Mouse (Mus musculus) left cerebral cortex, adult 2 months (tissue): ENCODE measurements at regions not wholly inside any gene's neighbourhood (a gene's known extent, or its start where the extent isn't known, plus 50 kb on each side); places are given as distances from the start of the nearest gene placed in this dataset.

Source experiments
- DNase-seq, 2 experiments: peaks; one replicate each; pipeline ENCODE4 v3.0.0; 2021 to 2022; ENCODE audit warnings: low spot score in 2 of 2, mixed read lengths in 1 of 2; ENCODE audit errors: extremely low spot score in 1 of 2
- H3K27ac ChIP-seq: fragments of 200-600 bp; 2 replicates; pipeline ENCODE4 v1.8.1; 2022
- H3K4me3 ChIP-seq: fragments of 200-600 bp; 2 replicates; pipeline ENCODE4 v1.8.1; 2022
- CTCF ChIP-seq: fragments of 200-600 bp; IDR thresholded peaks from 2 replicates; pipeline ENCODE4 v1.8.1; 2022; ENCODE audit warnings: antibody characterized with exemption, mild to moderate bottlenecking, moderate library complexity
- intact Hi-C: fragments of 180-260 bp; cut with DNase I; formaldehyde crosslinking; loops from one replicate; pipeline ENCODE4 v1.15.1; 2025

GRCm38 (mm10) chr6:93150531-93150930, 207.2 kb upstream of the Adamts9 start:
- no peak for TF ChIP-seq CTCF
- H3K4me3 ChIP-seq: no peak overlapping the region
- no peak overlapping the region for H3K27ac ChIP-seq
- intact Hi-C loops: no loop called here
- DNase-seq: no peak

GRCm38 (mm10) chr6:93149956-93150355, 206.7 kb upstream of the Adamts9 start:
- intact Hi-C loops: no loop called here
- Histone ChIP-seq H3K4me3 (no peak overlapping the region), H3K27ac (no peak overlapping the region)
- DNase-seq: no peak
- no peak for TF ChIP-seq CTCF

- intact Hi-C loops: no loop called here
- DNase-seq: no peak
- no peak for TF ChIP-seq CTCF
- no peak overlapping the region for H3K4me3 ChIP-seq
- H3K27ac ChIP-seq: no peak overlapping the region
Measured at GRCm38 (mm10) chr6:93140331-93140731, 197.0 kb upstream of the Adamts9 start.

- DNase-seq: no peak
- no peak for TF ChIP-seq CTCF
- intact Hi-C loops: no loop called here
Measured at GRCm38 (mm10) chr6:93133940-93134339, 190.6 kb upstream of the Adamts9 start.

GRCm38 (mm10) chr6:93130946-93131685, 187.8 kb upstream of the Adamts9 start:
- no peak for DNase-seq
- TF ChIP-seq CTCF: no peak
- no peak overlapping the region for H3K4me3 ChIP-seq
- H3K27ac ChIP-seq: no peak overlapping the region
- intact Hi-C loops: no loop called here

More at GRCm38 (mm10) chr6:93133940-93134339, 190.6 kb upstream of the Adamts9 start:
- no peak overlapping the region for H3K4me3 ChIP-seq
- no peak overlapping the region for H3K27ac ChIP-seq

- H3K4me3 ChIP-seq: no peak overlapping the region
- no peak for DNase-seq
- intact Hi-C loops: no loop called here
- TF ChIP-seq CTCF: no peak
- no peak overlapping the region for H3K27ac ChIP-seq
Measured at GRCm38 (mm10) chr6:93119482-93119881, 176.2 kb upstream of the Adamts9 start.

- intact Hi-C loops: no loop called here
- DNase-seq: no peak
- Histone ChIP-seq H3K4me3 (no peak overlapping the region), H3K27ac (no peak overlapping the region)
- TF ChIP-seq CTCF: no peak
Measured at GRCm38 (mm10) chr6:93113361-93113760, 170.1 kb upstream of the Adamts9 start.

GRCm38 (mm10) chr6:93094730-93095360, 151.6 kb upstream of the Adamts9 start:
- no peak for DNase-seq
- H3K4me3 ChIP-seq: no peak overlapping the region
- intact Hi-C loops: no loop called here
- no peak for TF ChIP-seq CTCF
- no peak overlapping the region for H3K27ac ChIP-seq

GRCm38 (mm10) chr6:93093770-93094169, 150.5 kb upstream of the Adamts9 start:
- no peak for DNase-seq
- H3K4me3 ChIP-seq: no peak overlapping the region
- no peak for TF ChIP-seq CTCF
- H3K27ac ChIP-seq: no peak overlapping the region
- intact Hi-C loops: no loop called here

- TF ChIP-seq CTCF: no peak
- Histone ChIP-seq H3K4me3 (no peak overlapping the region), H3K27ac (no peak overlapping the region)
- DNase-seq: no peak
- intact Hi-C loops: no loop called here
Measured at GRCm38 (mm10) chr6:93087329-93087728, 144.0 kb upstream of the Adamts9 start.

- Histone ChIP-seq H3K4me3 (no peak overlapping the region), H3K27ac (no peak overlapping the region)
- TF ChIP-seq CTCF: no peak
- no peak for DNase-seq
- intact Hi-C loops: no loop called here
Measured at GRCm38 (mm10) chr6:93084286-93084685, 141.0 kb upstream of the Adamts9 start.

- no peak for DNase-seq
- TF ChIP-seq CTCF: no peak
- no peak overlapping the region for H3K4me3 ChIP-seq
- H3K27ac ChIP-seq: no peak overlapping the region
- intact Hi-C loops: no loop called here
Measured at GRCm38 (mm10) chr6:93083716-93084115, 140.4 kb upstream of the Adamts9 start.

- no peak overlapping the region for H3K27ac ChIP-seq
- DNase-seq: no peak
- H3K4me3 ChIP-seq: no peak overlapping the region
- intact Hi-C loops: no loop called here
- TF ChIP-seq CTCF: no peak
Measured at GRCm38 (mm10) chr6:93082205-93082604, 138.9 kb upstream of the Adamts9 start.
